Mouse (Mus musculus): Measurements from ENCODE around the gene BC051019. TPM values are rescaled to one million over a fixed set of nuclear protein-coding genes. Genes with fewer than 3 reads are reported as not detected.

The BC051019 gene
- not detected for total RNA-seq (2023)

DNA sequence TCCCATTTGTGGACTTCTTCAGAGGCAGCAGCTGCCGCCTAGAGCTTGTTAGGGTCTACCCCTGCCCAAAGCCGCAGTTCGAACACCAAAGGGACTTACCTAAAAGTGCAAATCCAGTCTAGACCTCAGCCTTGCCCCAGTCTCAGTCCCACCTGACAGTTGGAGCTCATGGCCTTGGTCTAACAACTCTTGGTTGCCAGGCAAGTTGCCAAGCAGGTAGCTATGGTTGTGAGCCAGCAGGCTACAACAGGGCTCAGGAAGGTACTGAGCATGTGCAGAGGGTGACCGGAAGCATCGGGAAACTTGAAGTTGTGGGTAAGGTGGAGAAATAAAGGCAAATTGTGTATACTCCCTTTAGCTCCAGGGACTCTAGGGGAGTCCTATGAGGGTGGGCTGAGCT, at the start of gene BC051019:
BC051019 (minus strand) TSS at position 154 of the 400 bp plus-strand sequence.

GRCm38 (mm10) chr7:109752008-109752925, 28.6 kb upstream of the BC051019 start, which contains the start of gene Tmem9b:
Gene Tmem9b, minus strand, starts transcription at chr7:109752875.

GRCm38 (mm10) chr7:109731626-109732025, 8.0 kb upstream of the BC051019 start, which contains the start of gene Ascl3:
Gene Ascl3, minus strand, starts transcription at chr7:109731726.

GRCm38 (mm10) chr7:109703190-109704015, 20.2 kb downstream of the BC051019 start, which contains the start of the genes St5 and Akip1:
Gene St5, minus strand, starts transcription at chr7:109703605.
Gene Akip1, plus strand, starts transcription at chr7:109703690.

Other genes with a start within 250 kb of the BC051019 start
- gene Trim66, start 215.7 kb downstream of the BC051019 start, total RNA-seq (2023), result under 1 TPM in 1 of 2 experiments, not detected in 1; 0.11 TPM
- gene Rpl27a, start 204.7 kb downstream of the BC051019 start, total RNA-seq (2023), result 100 to 1,000 TPM; 167 to 174 TPM
- 1 to 10 TPM; 1.5 to 4.3 TPM for gene St5, start 20.2 kb downstream of the BC051019 start, total RNA-seq (2023)
- 10 to 100 TPM in 1 of 2 experiments, 1 to 10 TPM in 1; 9.8 to 10.0 TPM for gene Akip1, start 20.2 kb downstream of the BC051019 start, total RNA-seq (2023)
- not detected for gene Ascl3, start 7.9 kb upstream of the BC051019 start, total RNA-seq (2023)
- 10 to 100 TPM; 35.9 to 38.9 TPM for gene Tmem9b, start 29.0 kb upstream of the BC051019 start, total RNA-seq (2023)
- not detected for gene Nrip3, start 58.2 kb upstream of the BC051019 start, total RNA-seq (2023)
- not detected for gene Scube2, start 141.8 kb upstream of the BC051019 start, total RNA-seq (2023)
- gene Dennd5a, start 236.6 kb upstream of the BC051019 start, total RNA-seq (2023), result 100 to 1,000 TPM; 231 to 244 TPM